Mouse (Mus musculus) CD8-positive naive resting alpha-beta T cell, adult 2 months (primary cell): ENCODE measurements around the gene Osbpl11.

Experiments
- DNase-seq, 2 experiments: peaks; one replicate each; pipeline ENCODE4 v3.0.0; 2022; ENCODE audit warnings: low read depth in 2 of 2, low spot score in 2 of 2

Osbpl11 gene

DNA sequence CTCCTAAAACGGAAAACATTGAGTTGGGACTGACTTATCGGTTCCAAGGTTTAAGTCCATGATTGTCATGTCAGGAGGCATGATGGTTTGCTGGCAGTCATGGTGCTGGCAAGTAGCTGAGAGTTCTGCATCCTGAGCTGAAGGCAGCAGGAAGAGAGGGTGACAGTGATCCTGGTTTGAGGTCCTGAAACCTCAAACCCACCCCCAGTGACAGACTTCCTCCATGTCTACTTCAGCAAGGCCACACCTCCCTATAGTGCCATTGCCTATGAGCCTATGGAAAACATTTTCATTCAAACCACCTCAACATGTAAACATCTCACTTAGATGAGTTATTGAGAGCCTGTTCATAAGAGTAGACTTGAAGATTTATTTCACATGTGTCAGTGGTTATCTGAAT, 54.4 kb downstream of the Osbpl11 start:
- no peak for DNase-seq

DNA sequence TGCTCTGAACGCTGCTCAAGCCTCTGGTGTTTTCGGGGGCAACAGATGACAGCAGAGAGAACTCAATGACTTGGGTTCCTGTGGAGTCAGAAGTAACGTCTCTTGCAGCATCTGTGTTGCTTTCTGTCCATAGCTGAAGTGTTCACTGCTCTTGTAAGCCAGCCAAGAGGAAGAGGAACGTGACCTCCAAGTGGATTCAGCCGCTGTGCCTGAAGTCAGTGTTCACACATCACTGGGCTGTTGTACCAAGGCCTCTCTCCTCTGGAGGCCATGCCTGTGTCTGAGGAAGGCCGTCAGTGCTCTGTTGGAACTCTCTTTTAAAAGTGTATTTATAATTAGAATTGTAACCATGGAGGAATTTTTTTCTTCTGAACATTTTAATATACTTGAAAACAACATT, 57.2 kb downstream of the Osbpl11 start:
- no peak for DNase-seq

DNA sequence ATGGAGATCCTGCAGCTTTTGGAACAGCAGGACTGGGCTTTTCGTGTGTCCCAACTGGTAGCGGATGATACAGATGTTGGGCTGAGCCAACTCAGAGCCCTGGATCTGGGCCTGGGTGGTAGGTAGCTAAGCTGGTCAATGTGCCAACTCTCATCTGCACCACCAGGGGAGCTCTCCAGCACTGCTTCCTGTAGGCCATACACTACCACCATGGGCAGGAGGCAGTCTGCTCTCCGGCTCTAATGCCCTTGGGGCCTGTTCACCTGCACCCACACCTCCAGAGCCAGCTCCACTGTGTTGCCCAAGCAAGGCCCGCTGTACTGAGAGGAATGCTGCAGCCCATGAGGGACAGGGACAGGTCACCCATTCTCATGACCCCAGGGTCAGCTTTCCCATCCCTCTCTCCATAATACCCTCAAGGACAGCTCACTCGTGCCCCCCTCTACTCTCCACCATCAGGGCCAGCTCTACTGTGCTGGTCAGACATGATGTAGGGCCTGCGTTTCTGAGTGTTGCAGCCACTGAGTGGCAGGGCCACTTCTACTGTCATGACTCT, 59.3 kb downstream of the Osbpl11 start:
- no peak for DNase-seq

DNA sequence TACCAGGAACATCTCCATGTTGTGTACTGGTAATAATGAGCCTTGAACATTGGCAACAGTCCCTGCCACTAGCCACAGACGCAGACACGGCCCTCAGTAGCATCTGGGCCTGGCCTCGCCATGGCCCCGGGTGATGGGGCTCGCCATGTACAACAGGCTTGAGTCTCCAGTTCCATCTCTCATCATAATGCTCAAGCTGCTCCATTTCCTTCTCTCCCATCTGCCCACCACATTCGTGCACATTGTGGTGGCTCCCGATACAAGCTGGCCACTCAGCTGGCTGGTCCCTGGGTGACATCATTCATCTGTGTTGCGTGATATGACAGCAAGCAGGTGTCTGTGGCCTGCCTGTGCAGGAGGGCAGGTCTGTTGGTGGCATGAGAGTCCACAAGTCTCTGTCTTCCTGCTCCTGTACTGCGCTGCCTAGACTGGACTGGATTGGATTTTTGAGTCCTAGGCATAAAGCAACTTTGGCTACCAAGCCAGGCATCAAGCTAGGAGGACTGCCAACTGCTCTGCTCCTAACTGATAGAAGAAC, 60.1 kb downstream of the Osbpl11 start:
- no peak for DNase-seq

DNA sequence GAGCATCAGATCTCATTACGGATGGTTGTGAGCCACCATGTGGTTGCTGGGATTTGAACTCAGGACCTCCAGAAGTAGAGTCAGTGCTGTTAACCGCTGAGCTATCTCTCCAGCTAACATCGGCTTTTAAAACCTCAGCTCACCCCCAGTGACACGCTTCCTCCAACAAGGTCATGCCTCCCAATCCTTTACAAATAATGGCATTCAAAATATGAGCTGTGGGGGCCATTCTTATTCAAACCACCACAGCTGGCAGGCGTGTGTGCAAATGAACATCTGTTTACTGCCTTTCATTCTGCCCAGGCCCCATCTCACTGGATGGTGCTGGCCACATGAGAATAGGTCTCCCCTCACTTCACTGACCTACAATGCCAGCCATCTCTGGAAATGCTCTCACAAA, 61.7 kb downstream of the Osbpl11 start:
- DNase-seq = no peak

DNA sequence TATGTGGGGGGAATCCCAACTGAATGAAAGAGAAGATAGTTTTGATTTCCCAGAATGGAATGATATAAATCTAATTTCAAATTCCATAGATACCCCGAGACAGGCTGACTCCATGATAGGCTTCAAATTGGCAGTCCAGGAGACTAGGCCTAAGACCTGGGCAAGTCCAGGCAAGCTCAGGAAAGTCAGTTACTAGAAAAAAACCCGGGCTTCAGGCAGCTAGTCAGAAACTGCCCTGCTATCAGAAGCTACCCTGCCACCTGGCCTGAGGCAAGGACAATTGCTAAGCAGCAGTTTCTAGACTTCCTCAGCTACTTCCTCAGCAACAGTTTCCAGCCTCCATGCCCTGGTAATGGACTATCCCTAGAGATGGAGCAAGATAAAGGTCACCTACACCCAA, 62.1 kb downstream of the Osbpl11 start:
- no peak for DNase-seq

DNA sequence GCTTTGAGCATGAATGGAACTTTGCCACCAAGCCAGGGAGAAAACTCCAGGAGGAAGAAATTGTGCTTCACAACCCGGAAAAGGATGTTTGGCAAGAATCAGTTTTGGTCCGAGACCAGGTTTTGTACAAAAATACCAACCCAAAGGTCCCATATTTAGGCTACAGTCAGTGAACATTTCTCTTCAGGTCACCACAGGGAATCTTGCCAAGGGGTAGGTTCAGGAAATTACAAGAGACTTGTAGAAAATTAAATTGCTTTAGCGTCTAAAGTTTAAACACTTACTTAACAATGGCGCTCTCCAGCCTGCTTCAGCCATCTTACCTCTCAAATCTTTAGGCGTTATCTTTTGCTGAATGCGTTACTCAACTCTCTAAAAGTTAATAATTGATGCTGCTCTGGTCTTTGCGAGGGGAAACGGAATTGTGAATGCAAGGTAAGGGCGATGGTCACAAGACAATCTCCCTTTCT, 65.8 kb downstream of the Osbpl11 start:
- DNase-seq = no peak

DNA sequence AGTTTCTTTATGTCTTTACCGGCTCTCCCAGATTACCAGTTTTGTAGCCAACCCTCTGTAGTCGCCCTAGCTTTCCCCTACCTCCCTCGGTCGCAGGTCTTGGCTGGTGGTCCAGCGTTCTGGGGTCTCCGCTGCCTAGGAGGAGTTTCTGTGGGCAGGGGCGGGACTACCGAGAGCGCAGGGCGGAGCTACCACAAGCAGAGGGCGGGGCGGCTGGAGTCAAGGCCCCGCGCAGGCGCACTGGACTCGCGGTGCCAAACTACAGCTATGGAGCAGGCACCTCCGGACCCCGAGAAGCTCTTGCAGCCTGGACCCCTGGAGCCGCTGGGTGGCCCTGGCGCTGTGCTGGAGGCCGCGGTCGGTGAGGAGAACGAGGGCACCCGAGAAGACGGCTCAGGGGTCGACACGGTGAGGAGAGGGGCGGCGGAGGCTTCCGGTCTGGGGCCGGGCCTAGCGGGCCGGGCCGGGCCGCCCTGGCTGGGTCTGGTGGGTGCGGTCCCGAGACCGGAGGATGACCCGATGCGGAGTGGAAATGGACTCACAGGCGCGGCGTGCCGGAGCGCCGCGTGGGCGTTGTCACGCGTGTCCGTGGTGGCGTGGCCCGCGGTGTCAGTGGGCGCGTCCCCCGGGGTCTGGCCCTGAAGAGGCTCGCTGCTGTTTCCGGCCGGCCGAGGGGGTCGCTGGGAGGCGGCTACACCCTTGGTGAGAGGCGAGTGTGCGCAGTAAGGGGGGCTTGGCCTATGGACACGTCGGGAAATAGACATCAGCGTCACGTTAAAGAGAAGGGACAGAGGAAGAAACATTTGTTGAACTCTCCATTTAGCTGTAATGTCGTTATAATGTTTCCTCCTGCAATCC, 66.6 kb downstream of the Osbpl11 start, which contains the start of gene Snx4:
Gene Snx4, plus strand, starts transcription at position 249 of the 858 bp plus-strand sequence.
- peak; percentile 91 to 95 for DNase-seq

DNA sequence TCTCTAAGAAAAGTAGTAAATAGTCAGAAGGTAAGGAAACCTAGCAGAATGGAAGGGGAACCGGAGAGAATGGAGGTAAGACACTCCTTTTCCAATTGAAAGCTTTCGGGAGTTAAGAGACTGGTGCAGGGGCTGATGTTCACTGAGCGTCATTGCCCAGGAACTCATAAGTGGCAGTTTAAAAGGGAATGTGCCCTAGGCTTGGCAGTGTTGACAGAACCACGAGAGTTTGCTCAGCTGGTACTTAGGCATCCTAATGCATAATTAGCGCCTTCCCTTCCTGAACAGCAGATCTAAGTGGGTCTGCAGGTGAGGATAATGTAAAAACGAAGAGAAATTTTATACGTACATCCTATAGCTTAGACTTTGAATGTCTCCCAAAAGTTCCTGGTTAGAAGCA, 70.7 kb downstream of the Osbpl11 start:
- no peak for DNase-seq

DNA sequence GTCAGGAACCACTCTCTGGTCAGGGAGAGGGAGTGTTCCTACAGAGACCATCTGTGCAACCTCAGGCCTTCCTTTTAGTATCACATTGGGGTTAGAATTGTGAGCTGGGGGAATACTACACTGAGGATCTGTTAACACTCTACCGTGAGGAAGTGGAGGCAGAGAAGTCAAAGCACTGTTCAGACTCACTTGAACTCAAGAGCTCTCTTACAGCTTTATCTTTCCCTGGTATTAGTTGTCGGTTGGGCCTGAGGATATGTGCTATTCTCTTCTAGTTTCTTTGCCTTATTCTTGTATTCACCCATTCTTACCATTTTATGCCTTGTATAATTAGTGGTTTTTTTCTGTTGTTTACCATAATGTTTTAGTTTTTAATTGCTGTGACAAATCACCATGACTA, 73.7 kb downstream of the Osbpl11 start:
- no peak for DNase-seq

DNA sequence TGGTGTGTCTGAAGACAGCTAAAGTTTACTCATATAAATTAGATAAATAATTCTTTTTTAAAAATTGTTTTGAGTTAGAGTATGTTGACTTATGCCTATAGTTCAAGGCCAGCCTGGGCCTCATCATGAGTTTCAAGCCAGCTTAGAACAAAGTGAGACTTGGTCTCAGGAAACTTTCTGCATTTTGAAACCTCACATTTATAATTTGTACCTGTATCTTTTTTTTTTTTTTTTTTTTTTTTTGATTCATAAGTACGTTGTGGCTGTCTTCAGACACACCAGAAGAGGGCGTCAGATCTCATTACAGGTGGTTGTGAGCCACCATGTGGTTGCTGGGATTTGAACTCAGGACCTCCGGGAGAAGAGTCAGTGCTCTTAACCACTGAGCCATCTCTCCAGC, 75.0 kb downstream of the Osbpl11 start:
- no peak for DNase-seq

DNA sequence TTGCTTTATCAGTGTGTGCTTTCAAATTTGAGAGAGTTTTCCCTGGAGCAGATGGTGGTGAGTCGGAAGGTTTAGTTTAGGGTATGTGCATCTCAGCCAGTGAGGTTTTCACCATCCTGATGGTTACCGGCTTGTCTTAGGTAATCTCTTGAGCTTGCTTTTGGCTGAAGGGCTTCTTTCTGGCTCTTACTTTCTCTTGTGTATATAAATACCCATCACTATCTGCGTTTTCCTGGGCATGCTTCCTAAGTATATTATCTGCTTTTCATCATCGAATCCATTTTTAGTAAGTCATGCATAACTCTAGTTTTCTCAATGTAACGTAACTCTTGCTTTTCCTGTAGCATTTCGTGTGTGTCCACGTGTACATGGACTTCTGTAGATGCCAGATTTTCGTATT, 76.0 kb downstream of the Osbpl11 start:
- no peak for DNase-seq

DNA sequence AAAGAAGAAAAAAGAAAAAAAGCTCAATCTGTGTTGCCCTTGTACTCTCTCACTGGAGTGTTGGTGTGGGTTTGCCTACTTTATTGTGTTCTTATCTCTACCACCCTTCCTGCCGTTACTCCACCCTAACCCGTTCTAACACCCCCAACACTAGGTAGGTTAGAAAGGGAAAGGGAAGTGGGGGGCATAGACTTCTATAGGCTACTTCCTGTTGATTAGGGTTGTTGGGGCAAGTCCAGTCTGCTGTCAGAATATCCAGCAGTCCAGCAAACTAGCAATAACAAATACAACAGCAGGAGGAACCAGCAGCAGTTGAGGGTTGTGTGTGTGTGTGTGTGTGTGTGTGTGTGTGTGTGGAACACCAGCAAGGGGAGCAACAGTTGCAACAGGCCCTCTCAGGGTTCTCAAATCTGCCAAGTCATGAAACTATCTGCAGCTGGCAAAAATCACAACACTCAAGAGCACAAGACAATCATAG, 76.8 kb downstream of the Osbpl11 start:
- peak in 1 of 2 experiments; percentile 26 for DNase-seq

DNA sequence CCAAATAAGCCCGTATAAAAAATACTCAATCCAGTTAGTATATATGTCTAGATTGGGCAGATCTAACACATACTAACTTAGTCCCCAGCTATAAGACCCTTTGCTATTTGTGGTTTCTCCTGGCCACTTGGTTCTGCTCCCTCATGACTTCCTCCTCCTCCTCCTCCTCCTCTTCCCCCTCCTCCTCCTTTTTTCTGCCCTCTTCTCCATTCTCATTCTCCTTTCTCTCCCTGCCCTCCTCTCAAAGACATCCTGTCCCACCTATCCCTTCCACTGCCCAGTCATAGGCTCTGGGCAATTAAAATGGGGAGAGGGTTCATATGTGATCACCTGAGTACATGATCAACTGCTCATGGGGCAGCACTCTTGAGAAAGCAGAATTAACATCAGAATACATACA, 77.2 kb downstream of the Osbpl11 start:
- DNase-seq = no peak

DNA sequence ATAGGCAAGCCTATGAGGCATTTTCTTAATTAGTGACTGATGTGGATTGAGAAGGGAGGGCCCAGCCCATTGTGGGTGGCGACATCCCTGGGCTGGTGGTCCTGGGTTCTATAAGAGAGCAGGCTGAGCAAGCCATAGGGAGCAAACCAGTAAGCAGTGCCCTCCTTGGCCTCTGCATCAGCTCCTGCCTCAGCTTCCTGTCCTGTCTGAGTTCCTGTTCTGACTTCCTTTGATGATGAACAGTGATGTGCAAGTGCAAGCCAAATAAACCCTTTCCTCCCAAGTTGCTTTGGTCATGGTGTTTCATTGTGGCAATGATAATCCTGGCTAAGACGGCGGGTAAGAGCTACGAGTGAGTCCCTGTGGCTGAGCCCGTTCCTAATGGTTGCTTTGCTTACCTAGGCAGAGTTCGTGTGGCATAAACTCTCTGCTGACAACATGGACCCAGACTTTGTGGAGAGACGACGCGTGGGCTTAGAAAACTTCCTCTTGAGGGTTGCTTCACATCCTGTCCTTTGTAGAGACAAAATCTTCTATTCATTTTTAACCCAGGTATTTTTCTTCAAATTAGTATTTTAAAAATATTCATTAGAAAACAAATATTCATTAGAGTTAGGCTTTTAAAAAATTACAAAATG, 82.9 kb downstream of the Osbpl11 start:
- no peak for DNase-seq

DNA sequence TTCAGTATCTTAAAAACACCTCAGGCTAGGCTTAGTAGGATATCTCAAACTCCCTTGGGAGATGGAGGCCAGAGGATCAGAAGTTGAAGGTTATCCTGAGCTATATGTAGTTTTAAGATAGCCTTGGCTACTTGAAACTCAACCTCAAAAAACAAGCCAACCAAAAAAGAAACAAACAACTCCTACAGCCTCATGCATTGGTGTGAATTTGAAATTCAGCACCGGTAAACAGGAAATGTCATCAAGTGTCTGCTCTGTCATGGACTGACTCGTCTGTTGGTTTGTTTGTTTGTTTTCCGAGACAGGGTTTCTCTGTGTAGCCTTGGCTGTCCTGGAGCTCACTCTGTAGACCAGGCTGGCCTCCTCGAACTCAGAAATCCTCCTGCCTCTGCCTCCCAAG, 87.0 kb downstream of the Osbpl11 start:
- DNase-seq = no peak

DNA sequence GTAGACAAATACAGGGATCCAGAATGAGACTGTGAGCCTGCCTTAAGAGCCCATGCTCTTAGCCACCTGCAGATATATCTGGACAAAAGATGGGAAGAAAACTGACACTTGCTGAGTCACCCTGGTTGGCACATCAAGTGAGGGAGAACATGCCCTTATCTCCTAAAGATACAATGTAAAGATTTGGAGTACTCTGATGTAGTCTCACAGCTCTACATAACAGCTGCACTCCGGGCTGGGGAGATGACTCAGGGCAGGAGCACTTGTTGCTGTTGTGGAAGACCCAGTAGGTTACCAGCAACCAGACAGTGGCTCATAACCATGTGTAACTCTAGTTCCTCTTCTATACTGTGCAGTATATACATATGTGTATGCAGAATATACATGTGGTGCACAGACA, 98.2 kb downstream of the Osbpl11 start:
- no peak for DNase-seq

DNA sequence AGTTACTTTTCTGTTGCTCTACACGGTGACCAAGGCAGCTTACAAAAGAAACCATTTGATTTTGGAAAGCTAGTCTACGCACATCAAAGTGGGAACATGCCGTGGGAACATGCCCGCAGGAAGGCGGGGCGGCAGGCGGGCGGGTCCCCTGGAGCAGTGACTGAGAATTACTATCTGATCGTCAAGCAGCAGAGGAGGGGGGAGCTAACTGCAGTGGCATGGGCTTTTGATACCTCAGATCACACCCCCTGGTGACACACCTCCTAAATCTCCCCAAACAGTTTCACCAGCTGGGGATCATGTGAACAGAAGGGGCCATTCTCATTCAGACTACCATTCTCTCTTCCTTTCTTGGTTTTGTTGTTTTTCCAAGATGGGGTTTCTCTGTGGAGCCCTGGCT, 103.7 kb downstream of the Osbpl11 start:
- no peak for DNase-seq

DNA sequence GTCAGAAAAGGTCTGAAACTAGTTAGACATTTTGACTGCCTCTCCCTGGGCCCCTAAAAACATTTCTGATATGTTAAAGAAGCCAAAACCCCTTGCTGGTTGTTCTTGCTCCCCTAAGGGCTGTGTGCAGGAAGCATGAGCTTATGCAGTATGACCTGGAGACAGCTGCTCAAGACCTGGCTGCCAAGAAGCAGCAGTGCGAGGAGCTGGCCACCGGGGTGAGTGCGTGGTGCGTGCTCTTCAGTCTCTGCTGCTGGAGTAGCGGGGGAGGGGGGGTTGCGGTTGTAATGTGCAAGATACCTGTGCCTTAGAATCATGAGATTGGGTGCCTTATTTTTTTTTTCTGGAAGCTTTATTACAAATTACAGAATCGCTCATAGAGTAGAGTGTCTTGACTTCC, 105.1 kb downstream of the Osbpl11 start:
- no peak for DNase-seq

DNA sequence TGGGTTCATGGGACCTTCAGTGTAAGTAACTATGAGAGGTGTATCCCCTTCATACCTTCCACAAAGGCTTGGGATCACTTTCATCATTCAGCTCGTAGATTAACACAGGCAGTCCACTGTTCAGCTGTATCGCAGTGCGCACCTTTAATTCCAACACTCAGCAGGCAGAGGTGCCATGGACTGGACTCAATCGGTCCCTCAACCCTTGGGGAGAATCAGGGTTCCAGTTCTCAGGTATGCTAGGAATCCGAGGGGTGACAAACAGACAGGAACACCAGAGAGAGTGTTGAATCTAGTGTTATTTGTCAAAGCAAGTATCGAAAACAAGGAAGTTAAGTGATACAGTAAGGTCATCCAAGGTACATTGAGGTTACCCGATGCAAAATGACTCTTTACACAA, 107.4 kb downstream of the Osbpl11 start:
- DNase-seq = no peak
